Mouse (Mus musculus) forebrain, embryonic 14.5 days (tissue): ENCODE data around the gene Bbs9. TPM values are rescaled to one million over a fixed set of nuclear protein-coding genes. Genes with fewer than 3 reads are reported as not detected.

Source experiments
- ATAC-seq: fragments of 200-750 bp; cut with Nextera tagmentation; 2 replicates; pipeline ENCODE4 v1.8.0; 2017; ENCODE audit warnings: mild to moderate bottlenecking, moderate library complexity
- DNase-seq: peaks from one replicate; pipeline ENCODE4 v3.0.0-alpha.2; 2015; ENCODE audit warnings: low spot score
- H3K27ac ChIP-seq: fragments of 300-500 bp; sonication (generic); 2 replicates; pipeline ENCODE4 v1.5.1; 2014; ENCODE audit warnings: low read depth, mild to moderate bottlenecking, control low read depth, low read length, moderate library complexity
- H3K27me3 ChIP-seq: fragments of 300-500 bp; sonication (generic); replicated peaks from 2 replicates; pipeline ENCODE4 v1.6.1; 2014; ENCODE audit warnings: low read length, control low read depth, mixed read lengths; ENCODE audit not compliant: control insufficient read depth, insufficient read depth
- H3K36me3 ChIP-seq: fragments of 300-500 bp; sonication (generic); 2 replicates; pipeline ENCODE4 v1.6.1; 2014; ENCODE audit warnings: low read length, control low read depth; ENCODE audit not compliant: control insufficient read depth, insufficient read depth
- H3K4me1 ChIP-seq: fragments of 300-500 bp; sonication (generic); 2 replicates; pipeline ENCODE4 v1.6.1; 2014; ENCODE audit warnings: antibody characterized with exemption, low read length, control low read depth; ENCODE audit not compliant: control insufficient read depth, insufficient read depth
- H3K4me2 ChIP-seq: fragments of 300-500 bp; sonication (generic); 2 replicates; pipeline ENCODE4 v1.6.1; 2014; ENCODE audit warnings: mild to moderate bottlenecking, control low read depth, low read length
- H3K4me3 ChIP-seq: fragments of 300-500 bp; sonication (generic); 2 replicates; pipeline ENCODE4 v1.5.1; 2014; ENCODE audit warnings: low read depth, low read length, control low read depth
- H3K9ac ChIP-seq: fragments of 300-500 bp; sonication (generic); 2 replicates; pipeline ENCODE4 v1.6.1; 2014; ENCODE audit warnings: mild to moderate bottlenecking, low read length, control low read depth, moderate library complexity
- H3K9me3 ChIP-seq: fragments of 300-500 bp; sonication (generic); replicated peaks from 2 replicates; pipeline ENCODE4 v1.6.1; 2016; ENCODE audit warnings: low read length, control low read depth, mixed read lengths; ENCODE audit not compliant: control insufficient read depth
- WGBS: fragments of 180-500 bp; shearing (Covaris S2); extraction: QIAGEN DNeasy Blood & Tissue Kit; methylation state at CpG from one replicate; pipeline ENCODE4 v1.1.7; 2014; 5-methylcytosine and 5-hydroxymethylcytosine counted together
- polyA plus RNA-seq: library from polyadenylated mRNA; unstranded; fragments of >200 nt; fragmentation: Nextera tagmentation; extraction: Ambion mirVana; gene quantifications from 2 replicates; pipeline ENCODE4 v1.2.1, GENCODE M21; 2014

Gene Bbs9
- polyA plus RNA-seq, 1 experiment from 2014 or later: 18.1 TPM

DNA sequence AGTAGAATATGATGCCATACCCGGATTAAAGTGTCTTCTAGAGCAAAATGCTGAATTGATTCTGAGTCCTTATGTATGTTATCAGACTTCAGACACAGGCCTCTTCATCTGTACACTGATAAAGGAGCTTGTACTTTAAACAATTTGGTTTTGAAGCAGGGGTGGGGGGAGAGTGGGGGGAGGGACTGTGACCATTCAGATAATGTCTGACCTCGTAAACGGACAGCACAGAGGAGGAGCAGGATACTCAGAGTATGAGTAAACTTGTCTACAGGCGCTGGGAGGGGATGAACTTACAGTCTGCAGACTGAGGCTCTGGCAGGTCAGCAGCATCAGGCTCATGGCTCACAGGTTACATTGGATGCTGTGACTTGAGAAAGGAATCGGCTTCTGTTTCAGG, 331.0 kb downstream of the Bbs9 start:
- no peak overlapping the region for H3K4me3 ChIP-seq
- no peak overlapping the region for H3K4me2 ChIP-seq
- H3K27ac ChIP-seq: no peak overlapping the region
- DNase-seq (no peak), ATAC-seq (no peak)
- WGBS: 79% methylated on average over 5 of the region's 5 CpGs
- H3K9me3 ChIP-seq: no peaks in the 10 kb centered on the region
- H3K27me3 ChIP-seq: no peaks in the 10 kb centered on the region
- no peak overlapping the region for H3K9ac ChIP-seq
- no peaks in the 10 kb centered on the region for H3K36me3 ChIP-seq
- no peaks in the 10 kb centered on the region for H3K4me1 ChIP-seq

GRCm38 (mm10) chr9:22807693-22808092, 332.2 kb downstream of the Bbs9 start:
- no peaks in the 10 kb centered on the region for H3K9me3 ChIP-seq
- H3K4me2 ChIP-seq: no peak overlapping the region
- H3K27ac ChIP-seq: no peak overlapping the region
- ATAC-seq (no peak), DNase-seq (no peak)
- H3K4me3 ChIP-seq: no peak overlapping the region
- H3K4me1 ChIP-seq: no peaks in the 10 kb centered on the region
- 86% methylated on average over 5 of the region's 5 CpGs for WGBS
- no peaks in the 10 kb centered on the region for H3K27me3 ChIP-seq
- H3K36me3 ChIP-seq: no peaks in the 10 kb centered on the region
- no peak overlapping the region for H3K9ac ChIP-seq

- H3K9ac ChIP-seq: no peak overlapping the region
- 92% methylated on average over 4 of the region's 4 CpGs for WGBS
- DNase-seq (no peak), ATAC-seq (no peak)
- no peak overlapping the region for H3K27ac ChIP-seq
- no peak overlapping the region for H3K4me3 ChIP-seq
- H3K9me3 ChIP-seq: no peaks in the 10 kb centered on the region
- H3K4me2 ChIP-seq: no peak overlapping the region
- no peaks in the 10 kb centered on the region for H3K36me3 ChIP-seq
- H3K4me1 ChIP-seq: no peaks in the 10 kb centered on the region
- H3K27me3 ChIP-seq: no peaks in the 10 kb centered on the region
Measured at GRCm38 (mm10) chr9:22809621-22810126, 334.2 kb downstream of the Bbs9 start.

DNA sequence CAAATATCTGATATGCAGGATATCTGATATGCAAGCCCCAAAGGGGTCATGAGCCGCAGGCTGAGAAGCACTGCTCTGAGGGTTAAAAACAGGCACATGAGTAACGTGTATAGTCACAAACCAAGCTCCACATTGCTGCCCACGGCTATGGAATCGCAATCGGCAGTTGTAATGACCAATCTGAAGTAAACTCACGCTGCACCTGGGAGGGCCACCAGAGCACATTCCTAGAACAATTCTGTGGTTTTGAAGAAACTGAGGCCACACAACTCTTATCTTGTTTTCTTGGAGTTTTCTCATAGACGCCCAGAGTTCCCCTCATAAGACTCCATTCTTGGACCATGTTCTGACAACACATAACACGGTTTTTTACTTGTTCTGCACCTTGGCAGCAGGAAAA, 334.9 kb downstream of the Bbs9 start:
- WGBS: 93% methylated on average over 8 of the region's 8 CpGs
- Histone ChIP-seq H3K4me3 (no peak overlapping the region), H3K36me3 (no peaks in the 10 kb centered on the region), H3K4me2 (no peak overlapping the region), H3K4me1 (no peaks in the 10 kb centered on the region), H3K9me3 (no peaks in the 10 kb centered on the region), H3K9ac (no peak overlapping the region), H3K27me3 (no peaks in the 10 kb centered on the region), H3K27ac (no peak overlapping the region)
- DNase-seq: no peak
- no peak for ATAC-seq

GRCm38 (mm10) chr9:22811931-22812330, 336.4 kb downstream of the Bbs9 start:
- Histone ChIP-seq H3K9ac (no peak overlapping the region), H3K4me3 (no peak overlapping the region), H3K27ac (no peak overlapping the region), H3K9me3 (no peaks in the 10 kb centered on the region), H3K4me2 (no peak overlapping the region), H3K36me3 (no peaks in the 10 kb centered on the region), H3K27me3 (no peaks in the 10 kb centered on the region), H3K4me1 (no peaks in the 10 kb centered on the region)
- DNase-seq (no peak), ATAC-seq (no peak)
- 54% methylated on average over 2 of the region's 2 CpGs for WGBS

GRCm38 (mm10) chr9:22814407-22815092, 339.0 kb downstream of the Bbs9 start:
- no peak overlapping the region for H3K4me3 ChIP-seq
- no peaks in the 10 kb centered on the region for H3K27me3 ChIP-seq
- H3K4me2 ChIP-seq: no peak overlapping the region
- H3K9ac ChIP-seq: no peak overlapping the region
- H3K9me3 ChIP-seq: no peaks in the 10 kb centered on the region
- H3K36me3 ChIP-seq: no peaks in the 10 kb centered on the region
- H3K4me1 ChIP-seq: no peaks in the 10 kb centered on the region
- no peak overlapping the region for H3K27ac ChIP-seq
- 74% methylated on average over 9 of the region's 9 CpGs for WGBS
- ATAC-seq: no peak
- no peak for DNase-seq

DNA sequence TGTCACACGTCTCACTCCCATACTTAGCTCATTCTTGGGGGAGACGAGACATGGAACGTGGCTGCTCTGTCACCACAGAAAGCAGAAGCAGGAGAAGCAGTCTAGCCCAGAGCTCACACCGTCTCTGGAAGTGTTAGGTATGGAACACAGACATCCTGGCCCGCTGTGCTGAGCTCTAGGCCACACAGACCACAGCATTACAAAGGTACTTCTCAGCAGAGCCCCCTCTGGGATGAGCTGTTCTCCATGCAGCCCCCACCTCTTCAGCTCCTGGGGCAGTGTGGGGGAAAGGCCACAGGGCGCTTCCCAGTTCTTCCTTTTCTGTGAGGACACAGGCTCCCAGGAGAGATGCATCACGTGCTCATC, 339.6 kb downstream of the Bbs9 start:
- WGBS: 66% methylated on average over 7 of the region's 7 CpGs
- Histone ChIP-seq H3K4me3 (no peak overlapping the region), H3K9ac (no peak overlapping the region), H3K9me3 (no peaks in the 10 kb centered on the region), H3K27me3 (no peaks in the 10 kb centered on the region), H3K4me1 (no peaks in the 10 kb centered on the region), H3K36me3 (no peaks in the 10 kb centered on the region), H3K4me2 (no peak overlapping the region), H3K27ac (no peak overlapping the region)
- no peak for DNase-seq
- no peak for ATAC-seq

- H3K4me3 ChIP-seq: no peak overlapping the region
- ATAC-seq: no peak
- H3K27ac ChIP-seq: no peak overlapping the region
- no peak overlapping the region for H3K9ac ChIP-seq
- no peaks in the 10 kb centered on the region for H3K4me1 ChIP-seq
- H3K27me3 ChIP-seq: no peaks in the 10 kb centered on the region
- no peaks in the 10 kb centered on the region for H3K9me3 ChIP-seq
- no peak overlapping the region for H3K4me2 ChIP-seq
- 88% methylated on average over 6 of the region's 6 CpGs for WGBS
- H3K36me3 ChIP-seq: no peaks in the 10 kb centered on the region
- no peak for DNase-seq
Measured at GRCm38 (mm10) chr9:22819539-22819938, 344.0 kb downstream of the Bbs9 start.

- H3K4me3 ChIP-seq: no peak overlapping the region
- WGBS: 23% methylated on average over 6 of the region's 6 CpGs
- H3K9ac ChIP-seq: no peak overlapping the region
- ATAC-seq (no peak), DNase-seq (no peak)
- H3K4me2 ChIP-seq: no peak overlapping the region
- no peaks in the 10 kb centered on the region for H3K36me3 ChIP-seq
- H3K27ac ChIP-seq: no peak overlapping the region
- no peaks in the 10 kb centered on the region; the same call in 1 of the 2 replicates for H3K4me1 ChIP-seq
- H3K9me3 ChIP-seq: no peaks in the 10 kb centered on the region
- 0 out of 2 replicates have a peak, but pooled peaks cover 3% of the 10 kb centered on the region for H3K27me3 ChIP-seq
Measured at GRCm38 (mm10) chr9:22820646-22821185, 345.2 kb downstream of the Bbs9 start.
